Mouse (Mus musculus): ENCODE measurements at regions not wholly inside any gene's neighbourhood (a gene's known extent, or its start where the extent isn't known, plus 50 kb on each side); places are given as distances from the start of the nearest gene placed in this dataset.

DNA sequence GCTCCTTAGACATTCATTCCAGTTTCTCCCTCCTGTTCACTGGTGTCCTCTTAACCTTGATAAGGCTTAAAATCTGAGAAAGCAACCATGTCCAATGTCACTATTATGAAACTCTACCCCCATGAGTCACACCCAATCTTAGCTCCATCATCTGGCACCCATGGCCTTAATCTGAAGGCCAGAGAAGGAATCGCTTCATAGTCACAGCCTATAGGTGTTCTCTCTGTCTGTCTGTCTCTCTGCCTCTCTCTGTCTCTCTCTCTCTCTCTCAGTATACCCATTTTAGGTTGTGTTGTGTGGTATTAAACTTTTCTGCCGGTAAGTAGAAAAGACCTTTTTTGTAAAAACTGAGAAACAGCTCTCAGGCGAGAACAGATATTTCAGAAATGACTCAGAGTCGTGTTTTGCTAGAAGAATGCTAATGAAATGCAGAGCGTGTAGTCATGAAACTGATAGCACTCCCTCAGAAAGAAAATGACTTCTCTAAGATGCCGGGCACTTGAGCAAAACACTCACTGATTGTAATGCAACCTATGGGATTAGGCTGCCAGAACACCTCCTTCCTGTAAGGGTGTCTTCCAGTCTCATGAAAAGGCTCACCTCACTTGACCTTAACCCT is 133.3 kb upstream of the Spdye4c start:
- Histone ChIP-seq H3K9ac (no peak overlapping the region), H3K27ac (no peak overlapping the region), H3K4me3 (no peak overlapping the region), H3K4me1 (no peaks in the 10 kb centered on the region), H3K9me3 (no peaks in the 10 kb centered on the region), H3K4me2 (replicated peaks) (no peak overlapping the region), H3K36me3 (no peaks in the 10 kb centered on the region), H3K27me3 (0 out of 2 replicates have a peak, but pooled peaks cover 3% of the 10 kb centered on the region)
- ATAC-seq (ENCODE audit: low FRiP score, low read depth) = no peak
- WGBS = 53% methylated on average over 6 of the region's 6 CpGs

DNA sequence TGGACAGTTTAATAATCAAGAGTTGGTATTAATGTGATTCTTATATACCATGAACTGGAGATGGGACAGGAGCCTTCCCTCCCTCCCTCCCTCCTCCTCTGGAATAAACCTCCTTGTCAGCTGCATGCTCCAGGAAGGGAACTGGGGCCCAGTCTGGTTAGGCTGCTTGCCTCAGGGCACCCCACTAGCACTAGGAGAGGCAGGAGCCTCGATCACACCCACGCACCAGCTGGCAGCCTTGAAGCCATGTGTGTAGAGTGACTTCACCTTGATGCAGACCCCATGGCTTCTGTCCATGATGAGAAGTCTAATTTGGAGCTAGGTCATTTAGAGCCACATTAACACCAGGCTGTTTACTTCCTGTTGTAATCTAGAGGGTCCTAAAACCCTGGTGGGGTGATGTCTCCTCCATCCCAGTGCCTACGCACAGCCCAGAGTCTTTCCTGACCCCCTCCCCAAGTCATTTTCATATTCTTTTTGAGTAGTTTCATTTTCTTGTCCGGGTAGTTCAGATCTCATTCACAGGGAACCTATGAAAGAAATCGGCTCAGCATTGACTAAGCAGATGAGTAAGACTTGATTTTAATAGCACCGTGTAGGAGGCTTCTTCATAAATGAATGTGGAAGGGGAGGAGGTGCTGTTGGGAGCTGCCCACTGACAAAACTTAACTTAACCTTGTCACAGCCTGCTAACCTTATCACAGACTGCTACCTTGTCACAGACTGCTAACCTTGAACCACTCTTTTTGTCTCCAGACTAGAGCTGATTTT is 125.6 kb upstream of the Spdye4c start:
- Histone ChIP-seq H3K4me3 (no peak overlapping the region), H3K9ac (no peak overlapping the region), H3K4me1 (no peaks in the 10 kb centered on the region), H3K27me3 (no peaks in the 10 kb centered on the region), H3K36me3 (no peaks in the 10 kb centered on the region), H3K27ac (no peak overlapping the region), H3K4me2 (replicated peaks) (no peak overlapping the region), H3K9me3 (no peaks in the 10 kb centered on the region)
- 72% methylated on average over 6 of the region's 6 CpGs for WGBS
- ATAC-seq (ENCODE audit: low FRiP score, low read depth) = no peak

- H3K27ac ChIP-seq = no peak overlapping the region
- H3K9me3 ChIP-seq = no peaks in the 10 kb centered on the region
- no peaks in the 10 kb centered on the region for H3K27me3 ChIP-seq
- no peaks in the 10 kb centered on the region for H3K36me3 ChIP-seq
- H3K4me1 ChIP-seq = no peaks in the 10 kb centered on the region
- WGBS = 87% methylated on average over 8 of the region's 8 CpGs
- H3K4me3 ChIP-seq = no peak overlapping the region
- no peak overlapping the region for H3K4me2 ChIP-seq (replicated peaks)
- no peak for ATAC-seq (ENCODE audit: low FRiP score, low read depth)
- H3K9ac ChIP-seq = no peak overlapping the region
Observed at GRCm38 (mm10) chr2:128467490-128468245, 123.3 kb upstream of the Spdye4c start.

GRCm38 (mm10) chr2:128468323-128468722 is 122.7 kb upstream of the Spdye4c start:
- no peaks in the 10 kb centered on the region for H3K27me3 ChIP-seq
- no peak for ATAC-seq (ENCODE audit: low FRiP score, low read depth)
- no peak overlapping the region for H3K4me2 ChIP-seq (replicated peaks)
- H3K4me1 ChIP-seq = no peaks in the 10 kb centered on the region
- no peak overlapping the region for H3K9ac ChIP-seq
- H3K27ac ChIP-seq = no peak overlapping the region
- no peak overlapping the region for H3K4me3 ChIP-seq
- H3K9me3 ChIP-seq = no peaks in the 10 kb centered on the region
- no peaks in the 10 kb centered on the region for H3K36me3 ChIP-seq
- 65% methylated on average over 2 of the region's 2 CpGs for WGBS

GRCm38 (mm10) chr2:128470351-128470750 is 120.7 kb upstream of the Spdye4c start:
- H3K27me3 ChIP-seq = no peaks in the 10 kb centered on the region
- no peak overlapping the region for H3K4me3 ChIP-seq
- 68% methylated on average over 5 of the region's 5 CpGs for WGBS
- H3K9ac ChIP-seq = no peak overlapping the region
- no peak for ATAC-seq (ENCODE audit: low FRiP score, low read depth)
- H3K27ac ChIP-seq = no peak overlapping the region
- H3K9me3 ChIP-seq = no peaks in the 10 kb centered on the region
- no peaks in the 10 kb centered on the region for H3K4me1 ChIP-seq
- no peaks in the 10 kb centered on the region for H3K36me3 ChIP-seq
- no peak overlapping the region for H3K4me2 ChIP-seq (replicated peaks)

- no peak overlapping the region for H3K4me2 ChIP-seq (replicated peaks)
- no peak for ATAC-seq (ENCODE audit: low FRiP score, low read depth)
- no peak overlapping the region for H3K4me3 ChIP-seq
- no peak overlapping the region for H3K27ac ChIP-seq
- no peaks in the 10 kb centered on the region for H3K9me3 ChIP-seq
- H3K27me3 ChIP-seq = no peaks in the 10 kb centered on the region
- 82% methylated on average over 13 of the region's 13 CpGs for WGBS
- H3K4me1 ChIP-seq = no peaks in the 10 kb centered on the region
- H3K9ac ChIP-seq = no peak overlapping the region
- no peaks in the 10 kb centered on the region for H3K36me3 ChIP-seq
Observed at GRCm38 (mm10) chr2:128473241-128473954, 117.6 kb upstream of the Spdye4c start.

DNA sequence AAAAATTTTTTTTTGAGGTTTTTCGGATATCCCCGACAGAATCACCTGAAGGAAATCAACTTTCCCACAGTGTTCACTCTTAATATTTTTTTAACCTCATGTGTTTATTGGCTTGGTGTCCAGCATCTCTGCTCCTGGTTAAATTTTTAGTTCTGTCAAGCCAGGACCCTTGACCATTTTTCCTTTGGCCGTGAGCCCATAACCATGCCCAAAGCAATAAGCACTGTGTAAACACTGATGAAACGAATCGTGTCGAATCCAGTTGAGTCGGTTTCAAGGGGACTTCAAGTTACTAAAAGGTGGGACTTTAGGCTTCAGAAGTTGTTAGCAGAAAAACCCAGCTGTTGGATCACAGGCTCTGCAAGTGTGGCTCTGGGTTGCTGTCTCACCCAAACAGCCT is 117.0 kb upstream of the Spdye4c start:
- no peak overlapping the region for H3K27ac ChIP-seq
- no peak overlapping the region for H3K4me3 ChIP-seq
- no peaks in the 10 kb centered on the region for H3K36me3 ChIP-seq
- no peaks in the 10 kb centered on the region for H3K9me3 ChIP-seq
- 73% methylated on average over 7 of the region's 7 CpGs for WGBS
- no peaks in the 10 kb centered on the region for H3K4me1 ChIP-seq
- no peak overlapping the region for H3K4me2 ChIP-seq (replicated peaks)
- H3K27me3 ChIP-seq = no peaks in the 10 kb centered on the region
- H3K9ac ChIP-seq = no peak overlapping the region
- no peak for ATAC-seq (ENCODE audit: low FRiP score, low read depth)

GRCm38 (mm10) chr2:128477242-128477641 is 113.8 kb upstream of the Spdye4c start:
- Histone ChIP-seq H3K9me3 (no peaks in the 10 kb centered on the region), H3K9ac (no peak overlapping the region), H3K36me3 (no peaks in the 10 kb centered on the region), H3K27ac (no peak overlapping the region), H3K4me1 (no peaks in the 10 kb centered on the region), H3K4me3 (no peak overlapping the region), H3K4me2 (replicated peaks) (no peak overlapping the region), H3K27me3 (no peaks in the 10 kb centered on the region)
- 65% methylated on average over 2 of the region's 2 CpGs for WGBS
- no peak for ATAC-seq (ENCODE audit: low FRiP score, low read depth)

GRCm38 (mm10) chr2:128491217-128491877 is 99.7 kb upstream of the Spdye4c start:
- no peak overlapping the region for H3K9ac ChIP-seq
- no peak overlapping the region for H3K4me3 ChIP-seq
- no peaks in the 10 kb centered on the region for H3K27me3 ChIP-seq
- H3K36me3 ChIP-seq = no peaks in the 10 kb centered on the region
- no peak for ATAC-seq (ENCODE audit: low FRiP score, low read depth)
- H3K4me1 ChIP-seq = no peaks in the 10 kb centered on the region
- 60% methylated on average over 7 of the region's 7 CpGs for WGBS
- no peaks in the 10 kb centered on the region for H3K9me3 ChIP-seq
- H3K27ac ChIP-seq = no peak overlapping the region
- no peak overlapping the region for H3K4me2 ChIP-seq (replicated peaks)

GRCm38 (mm10) chr2:128493871-128494270 is 97.1 kb upstream of the Spdye4c start:
- no peak overlapping the region for H3K4me3 ChIP-seq
- WGBS = 82% methylated on average over 5 of the region's 5 CpGs
- no peaks in the 10 kb centered on the region; the same call in 1 of the 2 replicates for H3K4me1 ChIP-seq
- no peak for ATAC-seq (ENCODE audit: low FRiP score, low read depth)
- H3K9ac ChIP-seq = no peak overlapping the region
- H3K4me2 ChIP-seq (replicated peaks) = no peak overlapping the region
- no peaks in the 10 kb centered on the region for H3K9me3 ChIP-seq
- no peaks in the 10 kb centered on the region for H3K27me3 ChIP-seq
- no peaks in the 10 kb centered on the region for H3K36me3 ChIP-seq
- H3K27ac ChIP-seq = no peak overlapping the region

DNA sequence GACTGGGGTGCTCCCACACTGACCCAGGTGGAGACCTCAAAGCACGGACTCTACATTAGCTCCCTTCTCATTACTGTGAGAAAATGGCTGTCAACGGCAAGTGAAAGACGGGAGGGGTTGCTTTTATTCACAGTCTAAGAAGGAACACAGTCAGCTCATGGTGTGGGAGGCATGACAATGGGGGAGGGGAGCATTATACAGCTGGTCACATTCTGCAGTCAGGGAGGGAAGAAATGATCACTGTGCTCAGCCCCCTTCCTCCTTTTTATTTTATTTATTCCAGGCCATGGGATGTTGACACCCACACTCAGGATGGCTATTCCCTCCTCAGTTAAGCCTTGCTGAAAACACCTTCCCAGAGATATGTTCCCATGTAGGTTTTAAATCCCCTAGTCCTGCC is 93.1 kb upstream of the Spdye4c start:
- H3K27me3 ChIP-seq = no peaks in the 10 kb centered on the region
- no peak overlapping the region for H3K27ac ChIP-seq
- H3K4me3 ChIP-seq = no peak overlapping the region
- H3K4me2 ChIP-seq (replicated peaks) = no peak overlapping the region
- no peaks in the 10 kb centered on the region for H3K36me3 ChIP-seq
- no peaks in the 10 kb centered on the region; the same call in 1 of the 2 replicates for H3K4me1 ChIP-seq
- no peaks in the 10 kb centered on the region for H3K9me3 ChIP-seq
- no peak overlapping the region for H3K9ac ChIP-seq
- no peak for ATAC-seq (ENCODE audit: low FRiP score, low read depth)
- WGBS = 76% methylated on average over 3 of the region's 3 CpGs
